Mouse (Mus musculus): ENCODE data around the gene Znhit1.

GRCm38 (mm10) chr5:136952153-136952552 is 35.7 kb downstream of the Znhit1 start:
- TF ChIP-seq CTCF (IDR thresholded peaks at IDR 0.05; ENCODE audit: extremely low read depth, insufficient read depth, insufficient read length, insufficient replicate concordance) (no peak), POLR2A (IDR thresholded peaks at IDR 0.05; ENCODE audit: low read depth, low read length) (no peak)
